Mouse (Mus musculus): ENCODE results near the gene Il1rl2. TPM values are rescaled to one million over a fixed set of nuclear protein-coding genes. Genes with fewer than 3 reads are reported as not detected.

Gene Il1rl2
- polyA plus RNA-seq, 1 experiment from 2014 or later = 1.3 TPM

DNA sequence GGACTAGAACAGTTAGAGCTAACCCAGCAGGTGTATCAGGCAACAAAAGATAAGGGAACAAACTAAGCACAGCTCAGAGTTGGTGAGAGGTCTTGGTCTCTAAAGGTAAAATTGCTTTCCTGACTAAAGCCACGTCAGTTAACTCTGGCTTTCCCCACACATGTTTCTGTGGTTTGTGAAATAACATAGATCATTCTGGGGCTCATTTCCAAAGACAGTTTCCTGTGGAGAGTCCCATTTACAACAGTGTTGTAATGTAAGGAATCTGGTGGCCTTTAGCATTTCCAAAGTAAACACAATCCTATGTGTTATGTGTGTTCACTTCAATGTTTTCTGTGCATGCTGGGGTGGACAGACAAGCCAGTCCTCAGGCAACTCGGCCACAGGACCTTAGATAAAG is 35.3 kb downstream of the Il1rl2 start:
- Histone ChIP-seq H3K4me1 (replicated peaks) (0 out of 2 replicates have a peak, but pooled peaks cover 4% of the 10 kb centered on the region), H3K36me3 (no peaks in the 10 kb centered on the region), H3K4me2 (no peak overlapping the region), H3K9me3 (no peaks in the 10 kb centered on the region), H3K27me3 (no peaks in the 10 kb centered on the region), H3K27ac (no peak overlapping the region), H3K9ac (no peak overlapping the region), H3K4me3 (no peak overlapping the region)
- ATAC-seq (ENCODE audit: low FRiP score) = no peak
- WGBS = 67% methylated on average over 2 of the region's 2 CpGs

DNA sequence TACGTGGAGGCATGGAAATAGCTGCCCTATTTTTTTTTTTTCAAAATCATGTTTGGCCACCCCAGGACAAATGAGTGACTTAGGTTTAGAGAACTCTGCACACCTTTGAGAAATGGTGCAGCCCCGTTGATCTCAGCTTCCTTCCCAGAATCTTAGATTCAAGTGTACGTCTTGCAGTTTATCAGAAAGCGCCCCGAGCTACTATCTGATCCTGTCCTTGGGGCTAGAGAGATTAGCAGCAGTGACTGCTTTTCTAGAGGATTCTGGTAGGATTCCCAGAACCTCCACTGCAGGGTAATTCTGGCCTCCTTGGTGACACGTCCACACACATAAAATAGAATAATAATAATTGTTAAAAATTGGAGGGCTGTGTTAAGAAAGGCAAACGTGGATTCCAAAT is 36.6 kb downstream of the Il1rl2 start:
- Histone ChIP-seq H3K4me2 (no peak overlapping the region), H3K4me3 (no peak overlapping the region), H3K27ac (no peak overlapping the region), H3K4me1 (replicated peaks) (0 out of 2 replicates have a peak, but pooled peaks cover 5% of the 10 kb centered on the region), H3K27me3 (no peaks in the 10 kb centered on the region), H3K36me3 (no peaks in the 10 kb centered on the region), H3K9ac (no peak overlapping the region), H3K9me3 (no peaks in the 10 kb centered on the region)
- WGBS = 77% methylated on average over 7 of the region's 7 CpGs
- no peak for ATAC-seq (ENCODE audit: low FRiP score)

DNA sequence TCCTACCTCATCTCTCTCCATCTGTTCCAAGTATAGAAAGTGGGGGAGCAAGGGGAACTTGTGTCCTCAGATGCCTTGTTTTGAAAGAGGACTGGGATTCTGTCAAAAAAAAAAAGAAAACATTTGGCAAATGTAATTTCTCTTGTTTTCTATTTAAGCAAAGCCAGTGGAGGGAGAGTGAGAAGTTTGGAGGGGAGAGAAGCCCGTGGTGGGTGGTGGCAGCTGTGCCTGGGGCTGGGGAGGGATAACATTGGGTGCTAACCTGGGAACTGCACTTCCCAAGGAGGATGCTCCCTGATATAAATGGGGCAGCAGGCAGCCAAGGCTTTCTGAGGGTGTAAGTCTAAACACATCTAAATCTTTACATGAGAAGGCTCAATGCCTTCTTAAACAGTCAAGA is 37.2 kb downstream of the Il1rl2 start:
- H3K4me1 ChIP-seq (replicated peaks) = 0 out of 2 replicates have a peak, but pooled peaks cover 5% of the 10 kb centered on the region
- no peaks in the 10 kb centered on the region for H3K9me3 ChIP-seq
- no peaks in the 10 kb centered on the region for H3K36me3 ChIP-seq
- no peak overlapping the region for H3K4me3 ChIP-seq
- WGBS = 64% methylated on average over 1 of the region's 1 CpGs
- no peak overlapping the region for H3K27ac ChIP-seq
- H3K27me3 ChIP-seq = no peaks in the 10 kb centered on the region
- no peak overlapping the region for H3K9ac ChIP-seq
- H3K4me2 ChIP-seq = no peak overlapping the region
- ATAC-seq (ENCODE audit: low FRiP score) = no peak

DNA sequence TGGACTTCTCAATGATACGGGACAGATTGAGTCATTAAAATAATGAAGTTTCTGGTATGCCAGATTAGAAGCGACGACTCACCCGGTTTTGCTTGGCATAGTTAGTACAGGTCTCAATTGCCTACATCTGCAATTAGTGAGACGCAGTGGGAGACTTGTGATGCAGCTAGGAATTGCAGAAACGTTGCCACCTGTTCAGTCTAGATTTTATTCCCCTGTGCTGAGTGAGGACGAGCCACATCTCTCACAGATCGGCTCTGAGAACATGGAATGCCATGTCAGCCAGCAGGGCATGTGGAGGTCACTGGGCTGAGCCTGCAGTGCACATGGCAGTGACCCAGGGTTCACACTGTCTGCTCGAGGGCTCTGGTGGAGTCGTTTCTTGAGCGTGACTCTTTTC is 38.4 kb downstream of the Il1rl2 start:
- Histone ChIP-seq H3K9me3 (no peaks in the 10 kb centered on the region), H3K4me1 (replicated peaks) (0 out of 2 replicates have a peak, but pooled peaks cover 5% of the 10 kb centered on the region), H3K4me2 (no peak overlapping the region), H3K27me3 (no peaks in the 10 kb centered on the region), H3K27ac (no peak overlapping the region), H3K4me3 (no peak overlapping the region), H3K36me3 (no peaks in the 10 kb centered on the region), H3K9ac (no peak overlapping the region)
- WGBS = 74% methylated on average over 11 of the region's 11 CpGs
- no peak for ATAC-seq (ENCODE audit: low FRiP score)

DNA sequence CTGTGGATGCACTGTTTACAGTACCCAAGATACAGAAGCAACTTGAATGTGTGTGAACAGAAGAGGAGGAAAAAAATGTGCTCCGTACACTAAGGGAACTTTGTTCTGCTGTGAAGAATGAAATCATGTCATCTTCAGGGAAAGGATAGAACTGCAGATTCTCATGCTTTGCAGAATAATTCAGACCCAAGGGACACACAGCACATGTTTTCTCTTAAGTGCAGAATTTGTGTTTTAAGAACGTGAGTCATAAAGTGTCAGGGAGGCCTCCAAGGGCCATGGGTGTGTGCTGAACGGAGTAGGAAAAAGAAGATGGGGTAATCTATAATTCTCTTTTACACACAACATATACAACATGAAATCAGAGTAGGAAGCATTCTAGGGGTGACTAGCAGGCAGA is 48.5 kb downstream of the Il1rl2 start:
- Histone ChIP-seq H3K27me3 (no peaks in the 10 kb centered on the region), H3K4me2 (no peak overlapping the region), H3K27ac (no peak overlapping the region), H3K9me3 (no peaks in the 10 kb centered on the region), H3K4me1 (replicated peaks) (peaks cover 10% of the 10 kb centered on the region; the same call in 1 of the 2 replicates), H3K36me3 (no peaks in the 10 kb centered on the region), H3K4me3 (no peak overlapping the region), H3K9ac (no peak overlapping the region)
- no peak for ATAC-seq (ENCODE audit: low FRiP score)
- WGBS = 77% methylated on average over 3 of the region's 3 CpGs

DNA sequence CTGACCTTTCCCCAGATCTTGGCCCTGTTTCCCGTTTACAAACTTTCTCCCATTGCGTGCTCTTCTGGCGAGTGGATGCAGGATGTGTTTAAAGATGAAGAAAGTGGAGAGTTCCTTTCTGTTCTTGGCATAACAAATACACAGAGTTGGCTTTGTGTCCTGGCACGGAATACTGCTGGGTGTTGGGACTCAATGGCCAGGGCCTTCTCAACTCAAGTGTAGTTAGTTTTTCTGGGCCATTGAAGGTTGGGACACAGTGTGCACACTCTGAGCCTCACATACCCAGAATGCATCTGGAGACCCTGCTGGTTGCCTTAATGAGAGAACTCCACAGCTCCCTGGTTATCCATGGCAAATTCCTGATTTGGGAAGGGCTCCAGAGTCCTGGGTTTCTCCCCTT is 50.7 kb downstream of the Il1rl2 start:
- Histone ChIP-seq H3K36me3 (no peaks in the 10 kb centered on the region), H3K4me3 (no peak overlapping the region)
- 88% methylated on average over 4 of the region's 4 CpGs for WGBS

DNA sequence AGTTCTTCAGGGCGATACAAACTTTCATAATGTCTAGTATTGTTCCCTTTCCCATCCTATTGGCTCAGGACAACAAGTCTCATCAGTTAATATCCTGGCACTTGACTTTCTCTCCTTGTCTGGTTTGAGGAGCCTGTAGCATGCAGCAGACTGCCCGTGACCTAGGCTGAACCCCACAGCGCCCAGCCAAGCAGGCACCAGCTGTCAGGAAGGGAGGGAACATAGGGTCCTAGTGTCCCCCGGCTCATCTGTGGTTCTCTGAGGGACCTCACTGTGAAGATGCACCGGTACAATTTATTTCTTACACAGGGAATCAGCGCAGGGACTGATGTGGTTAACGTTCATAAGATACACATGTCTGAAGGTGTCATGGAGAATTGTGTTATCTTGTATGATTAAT is 52.3 kb downstream of the Il1rl2 start:
- no peak for ATAC-seq (ENCODE audit: low FRiP score)
- no peaks in the 10 kb centered on the region for H3K9me3 ChIP-seq
- no peak overlapping the region for H3K4me3 ChIP-seq
- WGBS = 67% methylated on average over 7 of the region's 7 CpGs
- H3K27ac ChIP-seq = no peak overlapping the region
- no peak overlapping the region for H3K9ac ChIP-seq
- H3K27me3 ChIP-seq = no peaks in the 10 kb centered on the region
- no peak overlapping the region for H3K4me2 ChIP-seq
- no peaks in the 10 kb centered on the region for H3K36me3 ChIP-seq
- peaks cover 10% of the 10 kb centered on the region; the same call in 1 of the 2 replicates for H3K4me1 ChIP-seq (replicated peaks)

More for the DNA sequence above, 50.7 kb downstream of the Il1rl2 start:
- Histone ChIP-seq H3K4me1 (replicated peaks) (peaks cover 10% of the 10 kb centered on the region; the same call in 1 of the 2 replicates), H3K27me3 (no peaks in the 10 kb centered on the region), H3K9ac (no peak overlapping the region), H3K9me3 (no peaks in the 10 kb centered on the region), H3K4me2 (no peak overlapping the region), H3K27ac (no peak overlapping the region)
- no peak for ATAC-seq (ENCODE audit: low FRiP score)

DNA sequence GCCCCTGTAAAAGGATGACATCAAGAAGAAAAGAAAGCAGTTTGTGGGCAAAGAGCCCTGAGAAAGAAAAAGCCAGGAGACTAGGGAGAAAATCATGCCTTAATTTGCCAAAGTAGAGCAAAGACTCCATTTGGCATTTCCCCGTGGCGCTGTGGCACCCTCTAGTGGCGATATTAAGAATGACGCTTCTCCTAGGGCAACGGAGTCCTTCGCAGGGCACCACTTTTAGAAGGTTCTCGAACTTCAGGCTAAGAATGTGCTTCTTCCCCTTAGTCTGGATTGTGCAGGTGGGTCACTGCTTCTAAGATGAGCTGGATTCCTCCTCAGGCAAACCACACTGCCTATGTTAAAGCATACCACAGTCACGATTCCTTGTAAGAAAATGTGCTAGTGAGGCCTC is 54.4 kb downstream of the Il1rl2 start:
- Histone ChIP-seq H3K9me3 (no peaks in the 10 kb centered on the region), H3K9ac (no peak overlapping the region), H3K27me3 (no peaks in the 10 kb centered on the region), H3K4me2 (no peak overlapping the region), H3K27ac (no peak overlapping the region), H3K4me1 (replicated peaks) (peaks cover 10% of the 10 kb centered on the region; the same call in 1 of the 2 replicates), H3K36me3 (no peaks in the 10 kb centered on the region), H3K4me3 (no peak overlapping the region)
- no peak for ATAC-seq (ENCODE audit: low FRiP score)
- WGBS = 16% methylated on average over 8 of the region's 8 CpGs

DNA sequence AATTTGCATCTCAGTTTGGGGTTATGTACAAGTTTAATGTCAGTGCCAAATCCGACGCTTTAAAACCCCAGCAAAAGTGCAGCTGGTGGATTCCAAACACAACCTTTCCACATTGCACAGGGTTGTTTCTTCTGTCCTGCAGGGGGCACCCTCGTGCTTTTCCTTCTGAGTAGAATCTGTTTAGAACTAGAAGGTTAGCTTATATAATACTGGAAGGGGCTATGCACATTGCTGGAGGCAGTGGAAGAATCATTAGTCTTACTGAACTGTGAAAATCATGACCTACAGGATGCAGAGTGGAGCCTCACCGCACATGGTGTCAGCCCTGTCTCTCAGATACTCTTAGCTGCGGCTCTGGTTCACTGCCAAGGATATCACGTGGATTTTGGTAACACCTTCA is 55.7 kb downstream of the Il1rl2 start:
- Histone ChIP-seq H3K4me1 (replicated peaks) (peaks cover 10% of the 10 kb centered on the region; the same call in 1 of the 2 replicates), H3K4me2 (no peak overlapping the region), H3K36me3 (no peaks in the 10 kb centered on the region), H3K27ac (no peak overlapping the region), H3K9ac (no peak overlapping the region), H3K27me3 (no peaks in the 10 kb centered on the region), H3K4me3 (no peak overlapping the region), H3K9me3 (no peaks in the 10 kb centered on the region)
- no peak for ATAC-seq (ENCODE audit: low FRiP score)
- 60% methylated on average over 6 of the region's 6 CpGs for WGBS

DNA sequence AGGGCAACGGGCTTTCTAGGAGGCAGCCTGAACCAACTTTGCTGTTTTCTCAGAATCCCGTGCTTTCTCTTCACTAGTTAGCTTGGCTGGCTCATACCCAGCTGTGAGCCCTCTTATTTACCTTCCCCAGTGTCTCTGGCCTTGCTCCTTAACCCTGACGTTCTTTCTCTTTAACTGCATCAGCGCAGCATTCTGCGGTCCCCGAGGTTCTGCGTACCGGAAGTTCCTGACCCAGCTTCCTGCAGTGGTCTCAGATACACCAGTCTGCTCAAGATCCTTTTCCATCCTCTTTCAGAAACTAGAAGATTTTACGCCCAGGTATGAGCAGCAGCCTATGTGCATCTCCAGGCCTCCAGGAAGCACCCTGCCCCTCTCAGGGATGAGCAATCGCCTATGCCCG is 56.6 kb downstream of the Il1rl2 start:
- Histone ChIP-seq H3K9me3 (no peaks in the 10 kb centered on the region), H3K27me3 (no peaks in the 10 kb centered on the region), H3K4me1 (replicated peaks) (peaks cover 10% of the 10 kb centered on the region; the same call in 1 of the 2 replicates), H3K4me2 (no peak overlapping the region), H3K36me3 (no peaks in the 10 kb centered on the region), H3K9ac (no peak overlapping the region), H3K4me3 (no peak overlapping the region), H3K27ac (no peak overlapping the region)
- 84% methylated on average over 11 of the region's 11 CpGs for WGBS
- ATAC-seq (ENCODE audit: low FRiP score) = no peak

DNA sequence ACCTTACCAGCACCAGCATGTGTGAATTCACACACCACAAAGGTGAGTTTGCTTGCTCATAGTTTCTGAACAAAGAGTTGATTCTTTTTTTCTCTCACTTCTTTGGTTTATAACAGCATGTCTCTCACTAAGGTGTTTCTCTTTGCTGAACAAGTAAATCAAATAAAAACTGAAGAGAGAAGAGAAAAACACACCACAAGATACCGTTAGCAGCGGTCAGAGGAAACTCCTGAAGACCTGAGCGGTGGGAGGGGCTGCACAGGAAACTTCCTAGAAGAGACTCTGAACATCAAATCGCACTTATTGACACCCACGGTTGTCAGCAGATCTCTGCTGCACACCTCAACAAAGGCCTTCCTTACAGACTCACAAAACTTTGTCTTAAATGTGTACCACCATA is 58.4 kb downstream of the Il1rl2 start:
- ATAC-seq (ENCODE audit: low FRiP score) = no peak
- Histone ChIP-seq H3K4me2 (no peak overlapping the region), H3K27me3 (no peaks in the 10 kb centered on the region), H3K9ac (no peak overlapping the region), H3K27ac (no peak overlapping the region), H3K9me3 (no peaks in the 10 kb centered on the region), H3K4me1 (replicated peaks) (no peaks in the 10 kb centered on the region), H3K36me3 (no peaks in the 10 kb centered on the region), H3K4me3 (no peak overlapping the region)
- WGBS = 89% methylated on average over 5 of the region's 5 CpGs

DNA sequence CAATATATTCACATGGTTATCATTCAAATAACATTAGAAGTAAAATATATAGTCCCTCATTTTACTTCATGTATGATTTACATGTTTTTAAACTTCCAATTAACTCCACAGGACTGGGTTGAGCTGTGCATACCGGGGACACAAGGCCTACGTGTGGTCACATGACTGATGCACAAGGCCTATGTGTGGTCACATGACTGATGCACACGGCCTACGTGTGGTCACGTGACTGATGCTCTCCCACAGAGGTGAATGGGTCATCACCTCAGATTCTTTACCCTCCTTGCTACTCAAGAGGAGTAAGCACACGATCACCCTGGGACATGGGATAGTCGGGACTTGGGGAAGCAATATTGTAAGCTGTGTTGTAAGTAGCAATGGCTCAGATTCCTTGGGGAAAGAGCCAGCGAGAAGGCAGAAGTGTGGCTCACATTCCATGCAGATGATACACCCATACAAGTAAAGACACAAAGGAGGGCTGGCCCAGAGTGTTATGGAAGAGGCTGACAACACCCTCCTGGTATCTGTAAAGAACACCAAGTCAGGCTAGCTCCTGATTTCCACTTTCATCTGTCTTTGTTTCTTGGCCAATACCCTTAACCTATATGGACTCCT is 60.6 kb downstream of the Il1rl2 start:
- 94% methylated on average over 8 of the region's 8 CpGs for WGBS
- ATAC-seq (ENCODE audit: low FRiP score) = no peak
- Histone ChIP-seq H3K27ac (no peak overlapping the region), H3K4me1 (replicated peaks) (no peaks in the 10 kb centered on the region), H3K36me3 (no peaks in the 10 kb centered on the region), H3K4me3 (no peak overlapping the region), H3K27me3 (no peaks in the 10 kb centered on the region), H3K4me2 (no peak overlapping the region), H3K9ac (no peak overlapping the region), H3K9me3 (no peaks in the 10 kb centered on the region)

DNA sequence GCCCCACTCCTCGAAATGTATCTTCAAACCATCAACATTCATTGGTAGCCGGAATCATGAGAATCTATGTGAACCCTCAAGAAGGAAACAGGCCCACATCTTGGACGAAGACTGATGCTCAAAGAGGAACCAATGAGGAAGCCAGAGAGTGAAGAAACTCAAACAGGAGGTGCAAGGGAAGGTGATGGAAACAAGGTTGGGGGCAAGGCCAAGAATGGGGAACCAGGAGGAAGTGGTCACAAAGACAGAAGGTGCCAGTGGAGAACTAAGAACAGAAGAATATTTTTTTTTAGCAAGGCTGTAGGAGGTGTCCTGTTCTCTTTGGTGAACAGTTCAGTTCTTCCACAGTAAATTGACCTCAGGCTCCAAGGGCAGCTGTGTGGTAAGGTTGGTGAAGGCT is 67.0 kb downstream of the Il1rl2 start:
- Histone ChIP-seq H3K4me3 (no peak overlapping the region), H3K27ac (no peak overlapping the region), H3K4me1 (replicated peaks) (no peaks in the 10 kb centered on the region), H3K9ac (no peak overlapping the region), H3K9me3 (no peaks in the 10 kb centered on the region), H3K27me3 (no peaks in the 10 kb centered on the region), H3K36me3 (no peaks in the 10 kb centered on the region), H3K4me2 (no peak overlapping the region)
- WGBS = 88% methylated on average over 3 of the region's 3 CpGs
- no peak for ATAC-seq (ENCODE audit: low FRiP score)
